Mouse (Mus musculus): ENCODE data around the gene Taf1b.

The Taf1b gene

GRCm38 (mm10) chr12:24552531-24552930 lies 54.4 kb downstream of the Taf1b start:
- no peak for DNase-seq (ENCODE audit: low spot score in 2 of 2)

GRCm38 (mm10) chr12:24555976-24556375 lies 57.8 kb downstream of the Taf1b start:
- DNase-seq (ENCODE audit: low spot score in 2 of 2) = no peak

- peak; percentile 17 to 29 for DNase-seq (ENCODE audit: low spot score in 2 of 2)
Measured at GRCm38 (mm10) chr12:24563395-24563960, 65.3 kb downstream of the Taf1b start.

- no peak for DNase-seq (ENCODE audit: low spot score in 2 of 2)
Measured at GRCm38 (mm10) chr12:24565311-24565710, 67.2 kb downstream of the Taf1b start.

GRCm38 (mm10) chr12:24567606-24568005 lies 69.4 kb downstream of the Taf1b start:
- DNase-seq (ENCODE audit: low spot score in 2 of 2) = no peak

GRCm38 (mm10) chr12:24571523-24572392 lies 73.6 kb downstream of the Taf1b start, which contains the start of gene Grhl1:
Gene Grhl1, plus strand, starts transcription at chr12:24572283.
- DNase-seq (ENCODE audit: low spot score in 2 of 2) = peak; percentile 94

- DNase-seq (ENCODE audit: low spot score in 2 of 2) = no peak
Measured at GRCm38 (mm10) chr12:24572421-24573274, 74.5 kb downstream of the Taf1b start.

GRCm38 (mm10) chr12:24573275-24573580 lies 75.1 kb downstream of the Taf1b start:
- DNase-seq (ENCODE audit: low spot score in 2 of 2) = no peak

GRCm38 (mm10) chr12:24574870-24575269 lies 76.7 kb downstream of the Taf1b start:
- DNase-seq (ENCODE audit: low spot score in 2 of 2) = no peak

- no peak for DNase-seq (ENCODE audit: low spot score in 2 of 2)
Measured at GRCm38 (mm10) chr12:24580452-24580851, 82.3 kb downstream of the Taf1b start.

GRCm38 (mm10) chr12:24580996-24581683 lies 83.0 kb downstream of the Taf1b start:
- no peak for DNase-seq (ENCODE audit: low spot score in 2 of 2)

- DNase-seq (ENCODE audit: low spot score in 2 of 2) = no peak
Measured at GRCm38 (mm10) chr12:24583653-24584052, 85.5 kb downstream of the Taf1b start.

- peak in 1 of 2 experiments; percentile 40 for DNase-seq (ENCODE audit: low spot score in 2 of 2)
Measured at GRCm38 (mm10) chr12:24584835-24585234, 86.7 kb downstream of the Taf1b start.

GRCm38 (mm10) chr12:24586193-24586592 lies 88.0 kb downstream of the Taf1b start:
- DNase-seq (ENCODE audit: low spot score in 2 of 2) = no peak

GRCm38 (mm10) chr12:24590371-24590770 lies 92.2 kb downstream of the Taf1b start:
- DNase-seq (ENCODE audit: low spot score in 2 of 2) = no peak

GRCm38 (mm10) chr12:24592055-24592454 lies 93.9 kb downstream of the Taf1b start:
- no peak for DNase-seq (ENCODE audit: low spot score in 2 of 2)

GRCm38 (mm10) chr12:24592956-24593672 lies 95.0 kb downstream of the Taf1b start:
- DNase-seq (ENCODE audit: low spot score in 2 of 2) = peak; percentile 63 to 78

- no peak for DNase-seq (ENCODE audit: low spot score in 2 of 2)
Measured at GRCm38 (mm10) chr12:24597376-24597775, 99.2 kb downstream of the Taf1b start.

GRCm38 (mm10) chr12:24599366-24599895 lies 101.3 kb downstream of the Taf1b start:
- DNase-seq (ENCODE audit: low spot score in 2 of 2) = no peak

- no peak for DNase-seq (ENCODE audit: low spot score in 2 of 2)
Measured at GRCm38 (mm10) chr12:24600074-24600473, 101.9 kb downstream of the Taf1b start.

GRCm38 (mm10) chr12:24600806-24601205 lies 102.6 kb downstream of the Taf1b start:
- DNase-seq (ENCODE audit: low spot score in 2 of 2) = peak; percentile 79 to 80
